Mouse (Mus musculus): ENCODE measurements around the gene Fcrlb. TPM values are rescaled to one million over a fixed set of nuclear protein-coding genes. Genes with fewer than 3 reads are reported as not detected.

Gene Fcrlb
- polyA plus RNA-seq, 1 experiment from 2014 or later, result 0.26 TPM

GRCm38 (mm10) chr1:170901536-170902238 lies 11.1 kb downstream of the Fcrlb start:
- H3K27me3 ChIP-seq (replicated peaks; ENCODE audit: insufficient read depth, low read length), result no peaks in the 10 kb centered on the region; the same call in 1 of the 2 replicates
- H3K9me3 ChIP-seq (ENCODE audit: low read length), result no peaks in the 10 kb centered on the region
- no peaks in the 10 kb centered on the region for H3K4me1 ChIP-seq (ENCODE audit: insufficient read depth, low read depth, low read length)
- H3K4me3 ChIP-seq (ENCODE audit: low read depth, low read length), result no peak overlapping the region
- WGBS, result 30% methylated on average over 10 of the region's 10 CpGs
- peak; percentile 55 for ATAC-seq
- no peaks in the 10 kb centered on the region for H3K36me3 ChIP-seq (ENCODE audit: insufficient read depth, low read length)
- no peak overlapping the region for H3K9ac ChIP-seq (replicated peaks; ENCODE audit: low read depth)
- peak; percentile 88 for DNase-seq (ENCODE audit: low spot score)
- H3K27ac ChIP-seq (ENCODE audit: low read length), result no peak overlapping the region
- no peak for TF ChIP-seq EP300 (IDR thresholded peaks at IDR 0.05)
- TF ChIP-seq CTCF (IDR thresholded peaks at IDR 0.05), result peak; percentile 85
- no peak overlapping the region for H3K4me2 ChIP-seq (replicated peaks; ENCODE audit: low read depth, low read length)

- Histone ChIP-seq H3K27ac (ENCODE audit: low read length) (no peak overlapping the region), H3K36me3 (ENCODE audit: insufficient read depth, low read length) (no peaks in the 10 kb centered on the region), H3K9ac (replicated peaks; ENCODE audit: low read depth) (no peak overlapping the region), H3K4me2 (replicated peaks; ENCODE audit: low read depth, low read length) (no peak overlapping the region), H3K27me3 (replicated peaks; ENCODE audit: insufficient read depth, low read length) (no peaks in the 10 kb centered on the region), H3K4me3 (ENCODE audit: low read depth, low read length) (no peak overlapping the region), H3K4me1 (ENCODE audit: insufficient read depth, low read depth, low read length) (no peaks in the 10 kb centered on the region), H3K9me3 (ENCODE audit: low read length) (no peaks in the 10 kb centered on the region)
- DNase-seq (ENCODE audit: low spot score) (peak; percentile 81), ATAC-seq (no peak)
- 31% methylated on average over 10 of the region's 10 CpGs for WGBS
- TF ChIP-seq CTCF (IDR thresholded peaks at IDR 0.05), result peak; percentile 65
- no peak for TF ChIP-seq EP300 (IDR thresholded peaks at IDR 0.05)
These were observed 11.8 kb downstream of the Fcrlb start for GRCm38 (mm10) chr1:170900799-170901467.

- Histone ChIP-seq H3K27ac (ENCODE audit: low read length) (no peak overlapping the region), H3K9ac (replicated peaks; ENCODE audit: low read depth) (no peak overlapping the region), H3K4me3 (ENCODE audit: low read depth, low read length) (no peak overlapping the region), H3K4me2 (replicated peaks; ENCODE audit: low read depth, low read length) (no peak overlapping the region), H3K27me3 (replicated peaks; ENCODE audit: insufficient read depth, low read length) (no peaks in the 10 kb centered on the region), H3K4me1 (ENCODE audit: insufficient read depth, low read depth, low read length) (no peaks in the 10 kb centered on the region), H3K9me3 (ENCODE audit: low read length) (no peaks in the 10 kb centered on the region), H3K36me3 (ENCODE audit: insufficient read depth, low read length) (no peaks in the 10 kb centered on the region)
- no peak for DNase-seq (ENCODE audit: low spot score)
- WGBS, result 44% methylated on average over 16 of the region's 16 CpGs
- no peak for TF ChIP-seq EP300 (IDR thresholded peaks at IDR 0.05)
- TF ChIP-seq CTCF (IDR thresholded peaks at IDR 0.05), result no peak
- peak; percentile 33; the same call in 1 of the 2 replicates for ATAC-seq
These were observed 14.2 kb downstream of the Fcrlb start for GRCm38 (mm10) chr1:170898413-170899075.

GRCm38 (mm10) chr1:170896651-170897281 lies 16.0 kb downstream of the Fcrlb start:
- ATAC-seq, result no peak
- no peaks in the 10 kb centered on the region for H3K27me3 ChIP-seq (replicated peaks; ENCODE audit: insufficient read depth, low read length)
- 70% methylated on average over 5 of the region's 5 CpGs for WGBS
- no peaks in the 10 kb centered on the region for H3K36me3 ChIP-seq (ENCODE audit: insufficient read depth, low read length)
- no peak overlapping the region for H3K9ac ChIP-seq (replicated peaks; ENCODE audit: low read depth)
- no peak for DNase-seq (ENCODE audit: low spot score)
- H3K4me3 ChIP-seq (ENCODE audit: low read depth, low read length), result no peak overlapping the region
- no peaks in the 10 kb centered on the region for H3K9me3 ChIP-seq (ENCODE audit: low read length)
- no peaks in the 10 kb centered on the region for H3K4me1 ChIP-seq (ENCODE audit: insufficient read depth, low read depth, low read length)
- TF ChIP-seq CTCF (IDR thresholded peaks at IDR 0.05) (no peak), EP300 (IDR thresholded peaks at IDR 0.05) (peak; percentile 33; the same call in 1 of the 2 replicates)
- H3K4me2 ChIP-seq (replicated peaks; ENCODE audit: low read depth, low read length), result no peak overlapping the region
- H3K27ac ChIP-seq (ENCODE audit: low read length), result no peak overlapping the region

- H3K4me3 ChIP-seq (ENCODE audit: low read depth, low read length), result no peak overlapping the region
- DNase-seq (ENCODE audit: low spot score) (peak; percentile 67), ATAC-seq (no peak)
- no peak overlapping the region for H3K4me2 ChIP-seq (replicated peaks; ENCODE audit: low read depth, low read length)
- no peaks in the 10 kb centered on the region for H3K9me3 ChIP-seq (ENCODE audit: low read length)
- no peaks in the 10 kb centered on the region for H3K27me3 ChIP-seq (replicated peaks; ENCODE audit: insufficient read depth, low read length)
- H3K27ac ChIP-seq (ENCODE audit: low read length), result no peak overlapping the region
- WGBS, result 58% methylated on average over 9 of the region's 9 CpGs
- H3K4me1 ChIP-seq (ENCODE audit: insufficient read depth, low read depth, low read length), result no peaks in the 10 kb centered on the region
- TF ChIP-seq CTCF (IDR thresholded peaks at IDR 0.05) (peak; percentile 63), EP300 (IDR thresholded peaks at IDR 0.05) (no peak)
- H3K9ac ChIP-seq (replicated peaks; ENCODE audit: low read depth), result no peak overlapping the region
- H3K36me3 ChIP-seq (ENCODE audit: insufficient read depth, low read length), result no peaks in the 10 kb centered on the region
These were observed 17.8 kb downstream of the Fcrlb start for GRCm38 (mm10) chr1:170894603-170895602.
